Mouse (Mus musculus) brain, embryonic 14.5 days (tissue): ENCODE measurements around the gene Rps6kc1. TPM values are rescaled to one million over a fixed set of nuclear protein-coding genes. Genes with fewer than 3 reads are reported as not detected.

Experiments
- DNase-seq: peaks from one replicate; pipeline ENCODE4 v3.0.0-alpha.2; 2011; ENCODE audit warnings: low read depth
- CTCF ChIP-seq: fragments of 200-500 bp; IDR thresholded peaks from 2 replicates; pipeline ENCODE4 v1.5.1; 2012; ENCODE audit warnings: inconsistent platforms, mild to moderate bottlenecking, moderate library complexity, borderline replicate concordance; ENCODE audit not compliant: insufficient read depth, insufficient read length; ENCODE audit errors: extremely low read depth
- POLR2A ChIP-seq: fragments of 200-500 bp; IDR thresholded peaks from 2 replicates; pipeline ENCODE4 v1.6.1; 2012; ENCODE audit warnings: mild to moderate bottlenecking, inconsistent platforms, borderline replicate concordance; ENCODE audit not compliant: poor library complexity, insufficient read depth, insufficient read length, severe bottlenecking; ENCODE audit errors: extremely low read depth
- polyA plus RNA-seq: library from polyadenylated mRNA; depleted of rRNA; stranded (reverse); fragments of >200 nt; gene quantifications from 2 replicates; pipeline ENCODE4 v1.2.3, GENCODE M21; 2012

Rps6kc1 gene
- polyA plus RNA-seq, 1 experiment, result 25.2 TPM

GRCm38 (mm10) chr1:190854465-190854864 is 57.1 kb downstream of the Rps6kc1 start:
- no peak for TF ChIP-seq CTCF
- no peak for TF ChIP-seq POLR2A
- no peak for DNase-seq

GRCm38 (mm10) chr1:190849162-190849865 is 62.3 kb downstream of the Rps6kc1 start:
- DNase-seq, result peak; percentile 33
- TF ChIP-seq POLR2A (no peak), CTCF (no peak)

- TF ChIP-seq POLR2A (no peak), CTCF (no peak)
- DNase-seq, result no peak
Measured at GRCm38 (mm10) chr1:190848676-190849075, 62.9 kb downstream of the Rps6kc1 start.

GRCm38 (mm10) chr1:190846956-190847355 is 64.6 kb downstream of the Rps6kc1 start:
- no peak for DNase-seq

GRCm38 (mm10) chr1:190846074-190846730 is 65.4 kb downstream of the Rps6kc1 start:
- no peak for DNase-seq
- TF ChIP-seq CTCF (no peak), POLR2A (no peak)

More at GRCm38 (mm10) chr1:190846956-190847355, 64.6 kb downstream of the Rps6kc1 start:
- no peak for TF ChIP-seq POLR2A
- TF ChIP-seq CTCF, result no peak

GRCm38 (mm10) chr1:190845419-190845818 is 66.2 kb downstream of the Rps6kc1 start:
- TF ChIP-seq POLR2A (no peak), CTCF (no peak)
- DNase-seq, result no peak

GRCm38 (mm10) chr1:190844356-190844755 is 67.2 kb downstream of the Rps6kc1 start:
- TF ChIP-seq POLR2A (no peak), CTCF (no peak)
- no peak for DNase-seq

- TF ChIP-seq POLR2A (no peak), CTCF (no peak)
- DNase-seq, result no peak
Measured at GRCm38 (mm10) chr1:190836046-190836445, 75.5 kb downstream of the Rps6kc1 start.

GRCm38 (mm10) chr1:190834201-190834907 is 77.2 kb downstream of the Rps6kc1 start:
- no peak for DNase-seq
- no peak for TF ChIP-seq CTCF
- no peak for TF ChIP-seq POLR2A

GRCm38 (mm10) chr1:190832965-190833630 is 78.5 kb downstream of the Rps6kc1 start:
- DNase-seq, result no peak
- TF ChIP-seq POLR2A (no peak), CTCF (no peak)

GRCm38 (mm10) chr1:190831839-190832497 is 79.6 kb downstream of the Rps6kc1 start:
- peak; percentile 70 for DNase-seq
- TF ChIP-seq CTCF, result peak; percentile 65; the same call in 1 of the 2 replicates
- no peak for TF ChIP-seq POLR2A

GRCm38 (mm10) chr1:190826486-190827034 is 85.0 kb downstream of the Rps6kc1 start:
- DNase-seq, result no peak
- no peak for TF ChIP-seq CTCF
- TF ChIP-seq POLR2A, result no peak

- TF ChIP-seq POLR2A (no peak), CTCF (no peak)
- DNase-seq, result no peak
Measured at GRCm38 (mm10) chr1:190823745-190824144, 87.8 kb downstream of the Rps6kc1 start.

GRCm38 (mm10) chr1:190816141-190816540 is 95.4 kb downstream of the Rps6kc1 start:
- TF ChIP-seq POLR2A (no peak), CTCF (no peak)
- peak; percentile 17 for DNase-seq
